ENCODE assay signal across 13 mouse cellular contexts in the genomic region with DNA sequence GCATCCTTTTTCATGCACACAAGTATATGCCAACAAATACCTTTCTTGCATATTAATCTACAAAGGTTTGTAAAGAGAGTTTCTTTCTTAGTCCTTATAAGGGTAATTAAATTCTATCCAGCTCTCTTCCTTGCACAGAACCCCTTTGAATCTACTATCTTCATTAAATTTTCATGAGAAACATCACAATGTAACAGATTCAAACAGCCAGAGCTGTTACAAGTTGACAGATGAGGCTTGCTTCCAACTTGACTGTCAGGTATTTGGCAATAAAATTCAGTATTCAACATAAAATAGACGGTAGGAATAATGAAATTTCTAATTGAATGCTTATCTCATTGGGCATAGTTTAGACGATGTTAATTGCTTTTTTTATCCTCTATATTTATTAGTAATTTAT.
"Had no signal": no experiment of that assay in that cellular context is flagged by ENCODE, and none has a peak within 500 bp of the region (broad histone marks: within the 10 kb centered on the region; RNA-seq: fewer than 3 reads in every experiment).

No protein-coding gene starts in this region.

- H3K27ac ChIP-seq: layer of hippocampus, adult 2 months; limb, embryonic 12.5 days; liver, embryonic 13.5 days; lung, embryonic 15.5 days; neural tube, embryonic 13.5 days had no signal

- H3K27me3 ChIP-seq: limb, embryonic 12.5 days; liver, embryonic 13.5 days; lung, embryonic 15.5 days; neural tube, embryonic 13.5 days had no signal

- H3K4me1 ChIP-seq: limb, embryonic 12.5 days; liver, embryonic 13.5 days; lung, embryonic 15.5 days had no signal

- ATAC-seq: liver, postnatal 0 days had no signal

- H3K9me3 ChIP-seq: limb, embryonic 12.5 days; liver, embryonic 13.5 days; lung, embryonic 15.5 days; neural tube, embryonic 13.5 days had no signal

- H3K9ac ChIP-seq: limb, embryonic 12.5 days; liver, embryonic 13.5 days; liver, postnatal 0 days; lung, embryonic 15.5 days; neural tube, embryonic 13.5 days had no signal

- H3K4me2 ChIP-seq: limb, embryonic 12.5 days; liver, embryonic 13.5 days; lung, embryonic 15.5 days; neural tube, embryonic 13.5 days had no signal

- DNase-seq: kidney, adult 18-20 months; kidney, postnatal 10 days; kidney, postnatal 4 days; liver; liver, embryonic 13.5 days; liver, postnatal 0 days; lung, postnatal 14 days; thymus, adult 18-20 months; thymus, postnatal 14 days had no signal

- H3K36me3 ChIP-seq: limb, embryonic 12.5 days; liver, embryonic 13.5 days; lung, embryonic 15.5 days; neural tube, embryonic 13.5 days had no signal

- H3K4me3 ChIP-seq: layer of hippocampus, adult 2 months; limb, embryonic 12.5 days; liver, embryonic 13.5 days; lung, embryonic 15.5 days; neural tube, embryonic 13.5 days had no signal
